Mouse (Mus musculus) heart, postnatal 0 days (tissue): ENCODE data around the gene Gm45021. TPM values are rescaled to one million over a fixed set of nuclear protein-coding genes. Genes with fewer than 3 reads are reported as not detected.

Experiments used
- ATAC-seq: fragments of 200-750 bp; cut with Nextera tagmentation; 2 replicates; pipeline ENCODE4 v1.8.0; 2017; ENCODE audit warnings: low read depth, moderate number of reproducible peaks, moderate library complexity; ENCODE audit not compliant: insufficient read depth
- DNase-seq: peaks from one replicate; pipeline ENCODE4 v3.0.0-alpha.2; 2016; ENCODE audit warnings: low spot score
- H3K27ac ChIP-seq: fragments of 300-500 bp; sonication (generic); 2 replicates; pipeline ENCODE4 v1.5.1; 2014; ENCODE audit warnings: low read depth, mild to moderate bottlenecking
- H3K27me3 ChIP-seq: fragments of 300-500 bp; sonication (generic); 2 replicates; pipeline ENCODE4 v1.6.1; 2014; ENCODE audit warnings: low read length, mixed read lengths; ENCODE audit not compliant: control insufficient read depth, insufficient read depth
- H3K36me3 ChIP-seq: fragments of 300-500 bp; sonication (generic); replicated peaks from 2 replicates; pipeline ENCODE4 v1.6.1; 2014; ENCODE audit warnings: low read length, mixed read lengths; ENCODE audit not compliant: control insufficient read depth, insufficient read depth
- H3K4me1 ChIP-seq: fragments of 300-500 bp; sonication (generic); 2 replicates; pipeline ENCODE4 v1.6.1; 2014; ENCODE audit warnings: antibody characterized with exemption; ENCODE audit not compliant: control insufficient read depth, insufficient read depth
- H3K4me2 ChIP-seq: fragments of 300-500 bp; sonication (generic); 2 replicates; pipeline ENCODE4 v1.6.1; 2014; ENCODE audit warnings: low read depth, mild to moderate bottlenecking, low read length, moderate library complexity
- H3K4me3 ChIP-seq: fragments of 300-500 bp; sonication (generic); 2 replicates; pipeline ENCODE4 v1.5.1; 2014; ENCODE audit warnings: low read depth, low read length
- H3K9ac ChIP-seq: fragments of 300-500 bp; sonication (generic); replicated peaks from 2 replicates; pipeline ENCODE4 v1.6.1; 2014; ENCODE audit warnings: low read depth, low read length, mixed read lengths
- H3K9me3 ChIP-seq: fragments of 300-500 bp; sonication (generic); replicated peaks from 2 replicates; pipeline ENCODE4 v1.6.1; 2016; ENCODE audit warnings: low read length; ENCODE audit not compliant: control insufficient read depth
- CTCF ChIP-seq: IDR thresholded peaks from 2 replicates; pipeline ENCODE4 v1.5.1; 2016; ENCODE audit warnings: antibody characterized with exemption, control low read depth, low read depth
- EP300 ChIP-seq: IDR thresholded peaks from 2 replicates; pipeline ENCODE4 v1.6.1; 2016; ENCODE audit warnings: antibody characterized with exemption, low read depth
- WGBS: fragments of 180-500 bp; shearing (Covaris S2); extraction: QIAGEN DNeasy Blood & Tissue Kit; methylation state at CpG from one replicate; pipeline ENCODE4 v1.1.7; 2014; 5-methylcytosine and 5-hydroxymethylcytosine counted together
- polyA plus RNA-seq: library from polyadenylated mRNA; unstranded; fragments of >200 nt; fragmentation: Nextera tagmentation; extraction: Ambion mirVana; gene quantifications from 2 replicates; pipeline ENCODE4 v1.2.1, GENCODE M21; 2015
- total RNA-seq: library from RNA; depleted of rRNA; stranded (reverse); fragments of >200 nt; gene quantifications from 2 replicates; pipeline ENCODE4 v1.2.3, GENCODE M21; 2014; ENCODE audit warnings: low replicate concordance

Gm45021 gene
- total and polyA plus RNA-seq, 2 experiments from 2014 or later: not detected

DNA sequence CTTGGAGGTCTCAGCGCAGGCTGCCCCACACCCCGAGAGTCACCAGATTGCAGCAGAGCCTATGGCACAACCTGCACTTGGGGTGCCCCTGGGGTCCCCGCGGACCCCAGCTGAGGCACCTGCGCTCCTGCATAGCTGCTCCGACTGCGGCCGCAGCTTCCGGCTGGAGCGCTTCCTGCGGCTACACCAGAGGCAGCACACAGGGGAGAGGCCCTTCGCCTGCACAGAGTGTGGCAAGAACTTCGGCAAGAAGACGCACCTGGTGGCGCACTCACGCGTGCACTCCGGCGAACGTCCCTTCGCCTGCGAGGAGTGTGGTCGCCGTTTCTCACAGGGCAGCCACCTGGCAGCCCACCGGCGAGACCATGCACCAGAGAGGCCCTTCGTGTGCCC, 7.8 kb downstream of the Gm45021 start:
- Histone ChIP-seq H3K4me2 (no peak overlapping the region), H3K4me3 (no peak overlapping the region), H3K36me3 (peaks cover 39% of the 10 kb centered on the region), H3K27me3 (no peaks in the 10 kb centered on the region), H3K4me1 (peaks cover 18% of the 10 kb centered on the region), H3K9ac (no peak overlapping the region), H3K9me3 (0 out of 2 replicates have a peak, but pooled peaks cover 7% of the 10 kb centered on the region), H3K27ac (no peak overlapping the region)
- TF ChIP-seq EP300 (no peak), CTCF (no peak)
- ATAC-seq (no peak), DNase-seq (no peak)
- WGBS: 96% methylated on average over 27 of the region's 27 CpGs

DNA sequence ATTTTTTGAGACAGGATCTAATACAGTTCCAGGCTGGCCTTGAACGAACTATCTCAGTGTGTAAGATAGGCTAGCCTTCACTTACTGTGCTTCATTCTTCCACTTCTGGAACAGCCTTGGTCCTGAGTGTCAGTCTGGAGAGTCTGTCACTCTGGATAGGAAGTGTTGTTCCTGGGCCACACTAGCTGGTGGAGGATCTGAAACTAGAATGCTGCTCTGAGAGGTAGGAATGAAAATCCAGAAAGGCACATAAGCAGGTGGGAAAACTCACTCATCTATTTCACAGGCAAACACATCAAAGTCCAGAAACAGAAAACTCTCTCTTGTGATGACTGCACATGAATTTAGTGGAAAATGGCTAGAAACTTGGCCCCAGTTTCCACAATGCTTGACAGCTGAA, 11.2 kb downstream of the Gm45021 start:
- WGBS: 80% methylated on average over 1 of the region's 1 CpGs
- no peaks in the 10 kb centered on the region for H3K27me3 ChIP-seq
- no peak overlapping the region for H3K27ac ChIP-seq
- 0 out of 2 replicates have a peak, but pooled peaks cover 7% of the 10 kb centered on the region for H3K9me3 ChIP-seq
- H3K4me2 ChIP-seq: no peak overlapping the region
- H3K4me3 ChIP-seq: no peak overlapping the region
- no peak overlapping the region for H3K9ac ChIP-seq
- H3K4me1 ChIP-seq: peaks cover 7% of the 10 kb centered on the region
- DNase-seq: no peak
- no peak for TF ChIP-seq CTCF
- no peak for TF ChIP-seq EP300
- no peak for ATAC-seq
- H3K36me3 ChIP-seq: peaks cover 43% of the 10 kb centered on the region

DNA sequence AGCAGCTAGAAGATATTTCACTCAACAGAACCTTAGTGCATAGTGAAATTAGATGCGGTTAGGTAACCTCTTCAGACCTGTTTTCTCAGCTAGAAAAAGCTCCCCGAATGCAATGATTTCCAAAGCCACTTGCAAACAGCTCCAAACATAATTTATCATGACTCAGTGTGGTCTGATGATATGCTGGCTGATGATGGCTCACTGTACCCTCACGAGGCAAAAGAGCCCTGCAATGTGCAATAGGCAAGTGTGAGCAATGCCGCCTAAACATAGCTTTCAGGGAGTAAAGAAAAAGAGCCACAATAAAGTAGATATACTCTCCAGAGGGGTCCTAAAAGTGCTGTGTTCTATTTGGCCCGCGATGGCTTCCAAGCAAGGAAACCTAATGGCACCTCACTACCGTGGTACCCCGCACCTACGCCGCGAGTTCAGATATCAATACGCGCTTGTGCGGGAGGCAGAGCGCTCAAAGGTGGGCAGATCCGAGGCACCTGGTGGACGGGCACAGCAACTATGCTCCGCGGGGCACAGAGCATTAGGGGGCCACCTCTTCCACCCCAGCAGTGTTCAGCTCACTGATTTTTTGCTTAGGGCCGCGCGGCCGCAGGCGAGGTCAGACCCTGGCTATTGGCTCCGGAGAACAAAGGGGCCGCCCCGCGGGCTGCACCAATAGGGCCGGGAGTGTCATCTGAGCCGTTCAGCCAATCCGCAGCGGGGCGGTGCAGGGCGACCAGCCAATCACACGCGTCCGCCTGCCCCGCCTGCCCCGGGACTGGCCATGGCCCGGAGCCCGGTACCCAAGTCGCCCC, 12.1 kb downstream of the Gm45021 start, which contains the start of gene Zfp775:
Gene Zfp775 (plus strand): TSS at position 793 of the 809 bp plus-strand sequence.
- TF ChIP-seq EP300 (peak; percentile 47; the same call in 1 of the 2 replicates), CTCF (no peak)
- Histone ChIP-seq H3K36me3 (peaks cover 35% of the 10 kb centered on the region), H3K27me3 (no peaks in the 10 kb centered on the region), H3K4me1 (peaks cover 7% of the 10 kb centered on the region), H3K9ac (peak within 1 kb of the TSS; percentile 69), H3K27ac (peak within 1 kb of the TSS; percentile 85), H3K4me2 (peak within 1 kb of the TSS; percentile 80), H3K9me3 (0 out of 2 replicates have a peak, but pooled peaks cover 7% of the 10 kb centered on the region), H3K4me3 (peak within 1 kb of the TSS; percentile 73)
- DNase-seq: peak; percentile 96
- WGBS: 5% methylated on average over 40 of the region's 42 CpGs
- ATAC-seq: peak; percentile 99

DNA sequence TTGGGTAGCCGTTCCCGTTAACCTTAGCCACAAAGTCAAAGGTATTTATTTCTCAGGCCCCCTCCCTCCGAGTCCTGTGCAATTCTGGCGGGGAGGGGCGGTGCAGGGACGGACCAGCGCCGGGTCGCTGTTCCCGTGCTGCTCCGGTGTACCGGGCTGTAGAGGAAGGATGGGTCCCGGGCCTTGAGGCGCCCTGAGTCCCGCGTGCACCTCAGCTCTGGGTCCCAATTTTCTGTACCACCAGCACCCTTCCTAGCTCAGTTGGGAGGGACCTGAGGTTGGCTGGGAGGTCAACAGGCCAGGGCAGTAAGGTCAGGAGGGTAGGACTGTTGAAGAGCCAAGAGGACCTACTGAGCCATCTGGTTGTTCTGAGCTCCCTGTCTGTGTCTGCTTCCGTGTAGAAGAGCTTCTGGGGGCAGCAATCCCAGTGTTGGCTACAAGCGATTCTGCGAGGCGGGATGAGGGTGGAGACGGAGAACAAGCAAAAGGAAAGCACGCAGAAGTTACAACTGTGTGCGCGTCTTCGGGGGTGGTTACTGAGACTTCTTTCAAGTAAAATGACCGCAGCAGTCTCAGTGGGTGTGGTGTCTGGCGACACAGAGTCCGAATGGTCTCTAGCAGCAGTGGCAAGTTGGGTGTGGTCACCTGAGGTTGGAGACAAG, 12.8 kb downstream of the Gm45021 start:
- H3K36me3 ChIP-seq: peaks cover 28% of the 10 kb centered on the region
- 0 out of 2 replicates have a peak, but pooled peaks cover 2% of the 10 kb centered on the region for H3K9me3 ChIP-seq
- ATAC-seq: peak; percentile 30
- 2% methylated on average over 28 of the region's 28 CpGs for WGBS
- H3K27ac ChIP-seq: peak overlapping the region; percentile 85
- peaks cover 7% of the 10 kb centered on the region for H3K4me1 ChIP-seq
- H3K4me3 ChIP-seq: peak overlapping the region; percentile 73
- H3K9ac ChIP-seq: peak overlapping the region; percentile 69
- H3K27me3 ChIP-seq: no peaks in the 10 kb centered on the region
- DNase-seq: no peak
- TF ChIP-seq EP300 (no peak), CTCF (no peak)
- H3K4me2 ChIP-seq: peak overlapping the region; percentile 80

DNA sequence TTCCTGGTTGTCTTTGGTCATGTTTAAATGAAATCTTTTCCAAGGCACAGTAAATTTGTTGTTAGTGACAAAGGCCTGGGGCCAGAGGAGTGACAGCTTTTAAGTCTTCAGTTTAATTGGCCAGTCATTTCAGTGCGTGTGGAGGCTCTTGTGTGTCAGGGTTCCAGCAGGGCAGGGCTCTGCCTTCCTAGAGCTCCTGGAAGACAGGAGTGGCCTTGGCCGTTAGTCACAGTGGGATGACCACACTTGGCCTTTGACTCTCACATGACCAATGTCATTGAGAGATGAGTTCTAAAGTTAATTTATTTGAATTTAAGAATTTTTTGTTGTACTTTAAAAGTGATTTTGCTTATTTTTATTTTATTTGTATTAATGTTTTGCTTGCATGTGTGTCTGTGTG, 18.7 kb downstream of the Gm45021 start:
- no peak overlapping the region for H3K4me3 ChIP-seq
- no peak for TF ChIP-seq CTCF
- no peak for TF ChIP-seq EP300

More for the DNA sequence above, 18.7 kb downstream of the Gm45021 start:
- Histone ChIP-seq H3K27ac (no peak overlapping the region), H3K9me3 (no peaks in the 10 kb centered on the region), H3K4me1 (0 out of 2 replicates have a peak, but pooled peaks cover 2% of the 10 kb centered on the region), H3K36me3 (0 out of 2 replicates have a peak, but pooled peaks cover 13% of the 10 kb centered on the region), H3K4me2 (no peak overlapping the region), H3K27me3 (no peaks in the 10 kb centered on the region), H3K9ac (no peak overlapping the region)
- DNase-seq (no peak), ATAC-seq (no peak)
- 87% methylated on average over 2 of the region's 2 CpGs for WGBS
